9 mouse cellular contexts compared by ENCODE assay signal in genomic region chr2:34642351-34642750, GRCm38 (mm10).
DNase-seq lines count a peak whose midpoint lies in the region; ATAC-seq and TF ChIP-seq lines count a peak whose summit lies in the region.
"Had no signal": no experiment of that assay in that cellular context is flagged by ENCODE, and none has a peak within 500 bp of the region (broad histone marks: within the 10 kb centered on the region; RNA-seq: fewer than 3 reads in every experiment).

No protein-coding gene starts in this region.

- H3K27ac ChIP-seq in heart, embryonic 10.5 days: no peak overlapping the region
- no peak overlapping the region for H3K27ac ChIP-seq in embryonic facial prominence, embryonic 11.5 days (replicated peaks; ENCODE audit: low read depth, low read length)
- H3K27ac ChIP-seq: limb, embryonic 13.5 days had no signal

- 0 out of 2 replicates have a peak, but pooled peaks cover 3% of the 10 kb centered on the region for H3K27me3 ChIP-seq in heart, embryonic 10.5 days (ENCODE audit: insufficient read depth, poor library complexity, severe bottlenecking)
- peaks cover 12% of the 10 kb centered on the region for H3K27me3 ChIP-seq in E14TG2a.4 (ENCODE audit: insufficient read depth, low read length)
- no peaks in the 10 kb centered on the region for H3K27me3 ChIP-seq in embryonic facial prominence, embryonic 11.5 days (ENCODE audit: control insufficient read depth, insufficient read depth, low read length)

- DNase-seq in heart, postnatal 4 days: peak; percentile 36
- no peak for DNase-seq in heart, embryonic 10.5 days (ENCODE audit: low spot score)
- DNase-seq in embryonic facial prominence, embryonic 11.5 days (ENCODE audit: low spot score): peak; percentile 39
- peak; percentile 17 to 56 for DNase-seq in spleen, adult 18-20 months
- no peak for DNase-seq in cerebellum, adult 9-11 months
- no peak for DNase-seq in frontal cortex, adult 2 months (ENCODE audit: extremely low spot score in 1 of 2, low spot score in 1 of 2)
- DNase-seq in kidney, adult 11 months: no peak

- no peak overlapping the region for H3K4me3 ChIP-seq in heart, embryonic 10.5 days
- H3K4me3 ChIP-seq in E14TG2a.4 (replicated peaks; ENCODE audit: low read length): peak overlapping the region; percentile 74
- no peak overlapping the region for H3K4me3 ChIP-seq in embryonic facial prominence, embryonic 11.5 days (ENCODE audit: low read depth, low read length)
- H3K4me3 ChIP-seq: limb, embryonic 13.5 days had no signal

- H3K9me3 ChIP-seq in heart, embryonic 10.5 days: no peaks in the 10 kb centered on the region
- no peaks in the 10 kb centered on the region for H3K9me3 ChIP-seq in E14TG2a.4 (ENCODE audit: low read length)
- no peaks in the 10 kb centered on the region for H3K9me3 ChIP-seq in embryonic facial prominence, embryonic 11.5 days (replicated peaks; ENCODE audit: control insufficient read depth, low read length)
- H3K9me3 ChIP-seq: limb, embryonic 13.5 days had no signal

- peak; percentile 81 for TF ChIP-seq CTCF in E14TG2a.4 (conservative IDR thresholded peaks at IDR 0.05; ENCODE audit: low read length)

- no peak for ATAC-seq in embryonic facial prominence, embryonic 11.5 days (replicated peaks; ENCODE audit: insufficient number of reproducible peaks, low FRiP score, low TSS enrichment, low read depth)

- H3K4me2 ChIP-seq in embryonic facial prominence, embryonic 11.5 days (ENCODE audit: low read depth, low read length): no peak overlapping the region
- H3K4me2 ChIP-seq: limb, embryonic 13.5 days had no signal

- no peaks in the 10 kb centered on the region for H3K36me3 ChIP-seq in heart, embryonic 10.5 days
- H3K36me3 ChIP-seq in E14TG2a.4 (ENCODE audit: insufficient read depth, low read length): no peaks in the 10 kb centered on the region
- no peaks in the 10 kb centered on the region for H3K36me3 ChIP-seq in embryonic facial prominence, embryonic 11.5 days (replicated peaks; ENCODE audit: control insufficient read depth, insufficient read depth, low read depth, low read length)
- H3K36me3 ChIP-seq: limb, embryonic 13.5 days had no signal

- no peak overlapping the region for H3K9ac ChIP-seq in embryonic facial prominence, embryonic 11.5 days (replicated peaks; ENCODE audit: low read length)
- H3K9ac ChIP-seq: limb, embryonic 13.5 days had no signal

- H3K4me1 ChIP-seq in heart, embryonic 10.5 days: peaks cover 27% of the 10 kb centered on the region
- peaks cover 76% of the 10 kb centered on the region for H3K4me1 ChIP-seq in E14TG2a.4 (replicated peaks; ENCODE audit: low read depth, low read length)
- peaks cover 3% of the 10 kb centered on the region; the same call in 1 of the 2 replicates for H3K4me1 ChIP-seq in embryonic facial prominence, embryonic 11.5 days (ENCODE audit: control insufficient read depth, insufficient read depth, low read length)

- WGBS in heart, embryonic 10.5 days: 26% methylated on average over 2 of the region's 2 CpGs
- 19% methylated on average over 2 of the region's 2 CpGs for WGBS in embryonic facial prominence, embryonic 11.5 days

Comparison
In these comparisons a context has a peak if more than half of its experiments do, and no peak if none do; other contexts are left out.
1. DNase-seq: peak in heart, postnatal 4 days (single experiment), embryonic facial prominence, embryonic 11.5 days (single experiment) and spleen, adult 18-20 months (2 of 2); none in heart, embryonic 10.5 days (single experiment), cerebellum, adult 9-11 months (single experiment), frontal cortex, adult 2 months (0 of 2) and kidney, adult 11 months (single experiment).